Mouse (Mus musculus) thymus, adult 2 months (tissue): ENCODE measurements around the gene Mrpl18.

Experiments used
- CTCF ChIP-seq: fragments of 200-500 bp; IDR thresholded peaks from 2 replicates; pipeline ENCODE4 v1.5.1; 2012; ENCODE audit warnings: mild to moderate bottlenecking, control low read depth, low read length, moderate library complexity, borderline replicate concordance; ENCODE audit not compliant: control insufficient read depth, poor library complexity, insufficient read depth; ENCODE audit errors: extremely low read depth
- POLR2A ChIP-seq: fragments of 200-500 bp; IDR thresholded peaks from 2 replicates; pipeline ENCODE4 v1.6.1; 2012; ENCODE audit warnings: mild to moderate bottlenecking, low read length, control low read depth, moderate library complexity; ENCODE audit not compliant: control insufficient read depth, poor library complexity, insufficient read depth; ENCODE audit errors: extremely low read depth

DNA sequence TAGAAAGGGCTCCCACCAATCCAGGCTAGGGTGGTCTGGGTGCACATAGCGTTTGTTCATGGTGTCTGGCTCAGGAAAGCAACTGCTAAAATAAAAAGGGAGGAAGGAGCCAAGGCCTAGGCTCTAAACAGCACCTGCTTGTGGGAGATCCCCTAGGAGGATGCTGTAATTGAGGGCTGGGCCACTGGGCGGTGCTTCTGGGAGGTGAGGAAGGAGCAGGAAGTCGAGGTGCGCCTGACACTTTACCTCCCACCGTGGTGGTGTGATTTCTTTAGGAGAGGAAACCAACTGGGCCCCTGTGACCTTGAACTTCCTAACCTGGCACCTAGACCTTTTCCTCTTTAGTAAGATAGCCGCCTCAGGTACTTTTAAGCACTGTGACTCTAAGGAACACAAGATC, 29.5 kb downstream of the Mrpl18 start:
- TF ChIP-seq CTCF (no peak), POLR2A (no peak)
